Mouse (Mus musculus) layer of hippocampus, postnatal 10 days (tissue): ENCODE results near the gene Wdr81. TPM values are rescaled to one million over a fixed set of nuclear protein-coding genes. Genes with fewer than 3 reads are reported as not detected.
"Not testable (repeated sequence)": the region's sequence is repeated elsewhere in the genome, so short reads cannot be mapped to it uniquely, and the experiment has no call there.

Source experiments
- DNase-seq, 2 experiments: peaks; one replicate each; pipeline ENCODE4 v3.0.0; 2021; ENCODE audit warnings: low spot score in 2 of 2
- total RNA-seq, 2 experiments: library from RNA; stranded (reverse); gene quantifications; 2 replicates each; pipeline ENCODE4 v1.2.3; 2021

Gene Wdr81
- total RNA-seq, 2 experiments from 2014 or later = 18.7 to 18.9 TPM

DNA sequence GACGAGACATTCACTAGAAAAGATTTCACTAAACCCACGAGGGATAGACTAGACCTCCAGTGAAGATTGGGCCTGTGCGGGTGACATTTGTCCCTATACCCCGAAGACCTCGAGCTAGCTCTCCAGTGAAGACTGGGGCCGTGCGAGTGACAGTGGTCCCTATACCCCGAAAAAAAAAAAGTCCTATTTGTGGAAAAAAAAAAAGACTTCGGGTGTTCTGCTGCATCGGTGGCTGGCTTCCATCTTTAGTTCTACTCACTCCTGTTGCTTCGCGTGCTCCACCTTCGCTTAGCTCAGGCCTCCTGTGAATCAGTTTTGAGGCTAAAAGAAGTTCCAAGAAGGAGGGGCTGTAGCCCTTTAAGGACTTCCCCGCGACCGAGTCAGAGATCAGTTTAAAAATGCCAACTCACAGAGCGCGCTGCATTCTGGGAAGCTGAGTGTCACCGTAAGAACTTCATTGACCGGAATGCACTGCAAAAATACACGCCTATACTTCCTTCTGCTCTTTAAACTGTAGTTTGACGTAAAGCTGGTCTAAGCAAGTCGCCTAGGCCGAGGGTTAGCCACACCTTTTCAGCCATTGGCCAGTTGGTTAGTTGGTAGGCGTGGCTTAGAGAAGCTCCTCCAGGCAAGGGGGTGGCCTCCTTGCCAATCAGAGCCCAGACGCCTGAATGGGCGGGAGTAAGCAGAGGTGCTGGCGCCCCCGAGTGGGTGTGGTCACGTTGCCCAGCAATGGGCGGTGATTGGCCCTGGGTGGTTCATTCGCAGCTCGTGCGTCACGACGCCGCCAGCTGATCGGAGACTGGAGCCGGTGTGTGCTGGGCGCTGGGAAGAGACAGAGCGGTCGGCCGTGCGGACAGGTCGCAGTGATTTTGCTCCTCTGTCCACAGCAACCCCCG is 6.6 kb upstream of the Wdr81 start, which contains the start of gene Tlcd2:
TSS of gene Tlcd2 (plus strand) at position 872 of the 899 bp plus-strand sequence.
- DNase-seq = peak; percentile 98 to 99

- peak; percentile 82 to 87 for DNase-seq
Measured at GRCm38 (mm10) chr11:75460103-75460843, 5.8 kb upstream of the Wdr81 start.

- DNase-seq = no peak
Measured at GRCm38 (mm10) chr11:75459751-75460102, 5.2 kb upstream of the Wdr81 start.

- DNase-seq = no peak
Measured at GRCm38 (mm10) chr11:75459141-75459711, 4.7 kb upstream of the Wdr81 start.

DNA sequence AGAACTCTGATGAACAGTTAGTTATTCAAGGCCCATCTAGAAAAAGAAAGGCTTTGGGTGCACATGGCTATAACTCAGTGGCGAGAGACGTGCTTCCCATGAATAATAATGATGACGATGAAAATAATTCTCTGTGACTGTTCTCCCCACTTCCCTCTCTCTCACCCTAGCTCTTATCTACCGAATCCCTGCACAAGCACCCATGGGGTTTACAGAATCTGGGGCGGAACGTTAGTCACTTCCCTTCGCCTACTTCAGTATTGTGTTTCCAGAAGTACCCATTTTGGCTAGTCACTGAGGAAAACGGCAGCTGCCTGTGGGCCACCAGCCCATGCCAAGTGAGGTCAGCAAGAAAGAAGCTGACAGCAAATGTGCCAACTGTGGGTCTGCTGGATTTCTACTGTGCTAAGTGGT is 4.1 kb upstream of the Wdr81 start:
- peak in 1 of 2 experiments; percentile 48 for DNase-seq

- DNase-seq = peak in 1 of 2 experiments; percentile 44
Measured at GRCm38 (mm10) chr11:75458169-75458568, 3.7 kb upstream of the Wdr81 start.

- no peak for DNase-seq
Measured at GRCm38 (mm10) chr11:75456440-75456871, 1.9 kb upstream of the Wdr81 start.

- not testable (repeated sequence) for DNase-seq
Measured at GRCm38 (mm10) chr11:75455971-75456370, 1.5 kb upstream of the Wdr81 start.

- DNase-seq = no peak
Measured at GRCm38 (mm10) chr11:75455041-75455736, 672 bp upstream of the Wdr81 start.

DNA sequence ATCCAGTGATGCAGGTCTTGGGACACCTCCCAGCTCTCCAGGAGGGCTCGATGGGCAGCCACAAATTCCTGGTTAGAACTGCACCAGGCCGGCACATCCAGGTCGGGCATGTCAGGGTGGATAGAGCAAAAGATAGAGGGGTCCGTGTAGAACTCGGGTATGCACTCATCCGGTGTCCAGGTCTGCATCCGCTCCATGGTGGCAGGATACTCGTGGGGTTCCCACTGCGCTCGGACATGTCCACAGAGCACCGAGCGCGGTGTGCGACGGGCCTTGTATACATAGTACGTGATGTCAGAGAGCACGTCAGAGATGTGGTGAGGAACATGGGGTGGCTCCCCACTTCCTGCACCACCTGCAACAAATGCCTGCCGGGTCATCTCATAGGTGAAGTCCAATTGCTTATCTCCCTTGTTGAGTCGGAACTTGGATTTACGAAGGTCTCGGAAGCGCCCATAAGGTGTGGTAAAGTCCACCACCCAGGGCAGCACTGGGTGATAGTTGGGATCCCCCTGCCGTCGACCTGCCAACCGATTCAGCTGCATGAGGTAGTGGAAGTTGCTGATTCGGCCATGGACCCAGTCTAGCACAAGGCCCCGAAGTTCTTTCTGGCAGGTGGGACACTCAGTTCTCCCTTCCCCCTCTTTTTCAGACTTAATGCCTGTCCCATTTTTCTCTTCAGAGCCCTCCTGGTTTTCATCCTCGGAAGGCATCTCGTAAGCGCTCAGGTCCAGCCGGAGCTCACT is 1.5 kb downstream of the Wdr81 start:
- no peak for DNase-seq

- no peak for DNase-seq
Measured at GRCm38 (mm10) chr11:75452081-75452480, 2.4 kb downstream of the Wdr81 start.

- no peak for DNase-seq
Measured at GRCm38 (mm10) chr11:75450936-75451335, 3.6 kb downstream of the Wdr81 start.

DNA sequence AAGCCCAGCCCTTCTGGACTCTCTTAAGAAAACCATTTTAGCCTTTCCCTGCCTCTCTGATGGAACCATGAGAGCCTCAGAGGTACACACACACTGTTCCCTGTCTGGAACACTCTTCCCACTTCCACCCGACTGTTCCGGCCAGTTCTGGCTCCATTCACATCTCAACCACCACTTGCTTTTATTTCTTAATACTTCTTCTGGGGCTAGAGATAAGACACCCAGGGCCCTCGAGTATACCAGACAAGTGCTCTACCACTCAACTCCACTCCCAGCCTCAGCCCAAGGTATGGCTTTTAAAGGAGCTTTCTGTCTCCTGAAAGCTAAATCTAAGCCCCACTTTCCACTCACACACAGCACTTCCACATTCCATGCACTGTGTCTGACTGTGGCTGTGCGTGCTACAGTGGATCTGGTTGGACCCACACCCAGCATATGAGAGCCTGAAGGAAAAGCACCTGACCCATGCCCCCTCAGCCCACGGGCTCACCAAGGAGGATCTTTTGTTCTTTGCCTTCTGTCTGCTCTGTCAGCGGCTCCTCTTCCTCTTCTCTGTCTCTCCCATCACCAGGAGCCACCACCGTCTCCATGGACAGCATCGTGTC is 4.1 kb downstream of the Wdr81 start:
- DNase-seq = no peak

DNA sequence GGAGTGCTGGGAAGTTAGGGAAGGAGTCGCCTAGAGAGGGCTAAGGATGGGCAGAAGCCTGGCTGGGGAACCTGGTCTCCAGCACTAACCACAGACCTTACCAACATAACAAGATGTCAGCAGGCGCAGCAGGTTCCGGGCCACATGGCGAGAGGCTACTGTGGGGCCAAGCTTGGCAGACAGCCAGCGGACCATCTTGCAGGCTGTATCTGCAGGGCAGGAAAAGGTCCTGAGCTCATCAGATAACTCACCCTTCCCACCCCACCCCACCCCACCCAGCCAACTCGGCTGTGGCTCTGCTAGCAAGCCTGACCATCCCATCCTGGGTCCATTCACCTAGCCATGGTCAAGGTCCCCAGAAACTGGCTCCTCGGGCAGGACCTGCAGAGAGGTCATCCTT is 4.8 kb downstream of the Wdr81 start:
- DNase-seq = no peak

DNA sequence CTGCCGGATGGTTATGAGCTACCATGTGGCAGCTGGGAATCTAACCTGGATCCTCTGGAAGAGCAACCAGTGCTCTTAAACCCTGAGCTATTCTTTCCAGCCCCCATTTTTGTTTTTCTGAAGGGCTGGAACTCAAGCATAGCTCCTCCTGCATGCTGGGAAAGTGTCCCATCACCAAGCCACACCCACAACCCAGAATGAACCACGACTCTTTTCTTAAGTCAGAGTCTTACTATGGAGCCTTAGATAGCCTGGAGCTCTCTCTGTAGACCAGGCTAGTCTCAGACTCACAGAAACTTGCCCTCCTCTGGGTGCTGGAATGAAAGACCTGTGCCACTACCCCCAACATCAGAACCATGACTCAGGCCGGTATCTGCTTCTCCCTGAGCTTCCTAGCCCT is 5.9 kb downstream of the Wdr81 start:
- DNase-seq = no peak

GRCm38 (mm10) chr11:75443711-75444110 is 10.8 kb downstream of the Wdr81 start:
- DNase-seq = no peak

DNA sequence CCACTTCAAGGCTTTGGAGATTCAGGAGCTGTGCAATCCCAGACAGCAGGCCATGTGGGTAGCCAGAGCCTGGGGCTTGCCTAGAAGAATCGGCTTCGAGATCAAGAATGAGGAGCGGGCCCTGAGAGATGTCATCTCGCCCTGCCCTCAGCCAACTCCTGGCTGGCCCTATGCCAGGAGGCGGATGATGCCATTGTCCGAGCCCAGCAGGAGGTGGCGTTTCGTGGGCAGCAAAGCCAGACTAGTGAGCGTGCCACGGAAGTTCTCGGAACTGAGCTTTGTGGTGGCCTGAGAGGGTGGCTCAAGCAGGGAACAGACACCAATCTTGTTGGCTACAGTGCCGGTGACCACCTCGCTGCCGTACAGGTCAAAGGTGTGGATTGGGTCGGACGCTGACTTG is 12.9 kb downstream of the Wdr81 start:
- DNase-seq = peak; percentile 44 to 55

DNA sequence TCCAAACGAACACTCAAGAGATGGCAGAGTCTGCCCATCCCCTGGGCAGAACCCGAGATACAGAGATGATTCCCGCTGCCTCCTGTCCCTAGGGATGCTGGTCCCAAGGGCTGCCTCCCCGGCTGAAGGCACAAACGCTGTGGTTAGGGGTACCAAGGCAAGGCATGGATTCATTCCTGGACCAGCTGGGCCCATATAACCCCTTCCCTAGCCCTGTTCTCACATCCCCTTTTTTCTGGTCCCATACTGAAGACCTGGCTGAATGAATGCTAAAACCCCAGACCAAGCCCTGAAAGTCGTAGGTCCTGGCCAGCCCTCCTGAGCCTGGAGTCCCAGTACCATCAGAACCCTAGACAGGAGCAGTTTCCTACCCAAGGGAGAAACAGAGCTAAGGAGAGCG is 13.5 kb downstream of the Wdr81 start:
- no peak for DNase-seq

GRCm38 (mm10) chr11:75439951-75440350 is 14.6 kb downstream of the Wdr81 start:
- no peak for DNase-seq

- no peak for DNase-seq
Measured at GRCm38 (mm10) chr11:75439363-75439762, 15.2 kb downstream of the Wdr81 start, which contains the start of gene Serpinf2. Gene Serpinf2 (minus strand): TSS chr11:75439591.
